Mouse (Mus musculus): ENCODE results near the gene Mroh7. TPM values are rescaled to one million over a fixed set of nuclear protein-coding genes. Genes with fewer than 3 reads are reported as not detected.
A peak's percentile ranks its signal among the peaks of the same experiment; 100 is the strongest.

Gene Mroh7
- polyA plus RNA-seq, 1 experiment: 3.2 TPM

DNA sequence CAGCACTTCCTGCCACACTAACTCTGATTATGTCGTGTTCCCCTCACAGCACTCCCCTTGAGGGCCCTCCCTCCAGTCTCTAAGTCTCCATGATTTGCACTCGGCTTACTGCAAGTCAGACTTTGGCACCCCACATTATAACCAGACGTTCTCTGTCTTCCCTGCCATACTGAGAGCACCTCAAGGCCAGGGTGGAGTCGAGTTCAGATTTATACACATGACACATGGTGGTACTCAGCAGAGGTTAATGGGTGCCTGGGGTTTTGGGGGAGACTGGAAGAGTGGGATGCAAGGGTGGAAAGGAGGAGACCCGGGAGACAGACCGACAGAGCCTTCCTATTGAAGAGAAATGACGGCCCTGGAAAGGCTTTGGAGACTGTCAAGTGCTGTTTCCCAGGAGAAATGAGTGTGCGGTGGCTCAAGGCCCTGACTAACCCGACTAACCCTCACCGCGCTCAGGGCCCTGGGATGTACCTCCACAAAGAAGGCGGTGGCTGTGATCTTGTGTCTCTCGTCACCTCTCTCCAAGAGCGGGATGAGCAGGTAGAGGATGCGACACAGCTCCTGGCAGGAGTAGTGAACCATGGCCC lies 36.8 kb downstream of the Mroh7 start:
- no peak overlapping the region for H3K4me3 ChIP-seq (replicated peaks; ENCODE audit: insufficient read depth, low read depth, low read length)
- TF ChIP-seq CTCF (IDR thresholded peaks at IDR 0.05; ENCODE audit: borderline replicate concordance, insufficient read depth, low read depth, low read length) (no peak), POLR2A (IDR thresholded peaks at IDR 0.05; ENCODE audit: borderline replicate concordance, insufficient read depth, low read length) (no peak)
- WGBS: 78% methylated on average over 15 of the region's 15 CpGs
- no peaks in the 10 kb centered on the region for H3K27me3 ChIP-seq (ENCODE audit: control insufficient read depth, insufficient read depth, low read length)
- H3K27ac ChIP-seq (ENCODE audit: insufficient read depth, low read length): no peak overlapping the region
- no peak for DNase-seq
- H3K4me1 ChIP-seq (ENCODE audit: control insufficient read depth, insufficient read depth, low read length): no peaks in the 10 kb centered on the region

DNA sequence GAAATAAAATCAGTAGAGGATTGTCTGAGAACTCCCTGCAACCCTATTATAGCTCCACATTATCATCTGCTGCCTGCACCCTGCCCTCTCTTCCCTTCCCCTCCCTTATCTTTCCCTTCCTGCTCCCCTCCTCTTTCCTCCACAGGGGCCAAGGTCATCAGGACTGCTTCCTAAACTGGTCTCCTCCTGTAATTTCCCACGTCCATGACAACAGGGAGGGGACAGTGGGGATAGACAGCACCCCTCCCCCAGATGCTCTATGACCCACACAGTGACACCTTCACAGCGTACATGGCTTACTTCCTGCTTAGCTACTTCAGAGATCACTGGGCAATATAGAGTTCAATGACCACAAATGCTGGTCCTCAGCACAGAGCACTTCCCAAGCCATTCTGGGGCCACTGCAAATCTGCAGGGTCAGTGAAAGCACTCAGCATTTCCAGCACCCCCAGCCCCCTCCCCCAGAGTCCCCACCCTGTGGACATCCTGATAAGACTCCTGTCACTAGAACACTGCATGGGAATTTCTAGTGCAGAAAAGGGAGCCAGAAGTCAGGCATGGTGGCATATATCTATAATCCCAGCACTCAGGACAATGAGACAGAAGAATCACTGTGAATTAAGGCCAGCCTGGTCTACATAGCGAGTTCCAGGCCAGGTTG lies 42.0 kb downstream of the Mroh7 start:
- Histone ChIP-seq H3K4me3 (replicated peaks; ENCODE audit: insufficient read depth, low read depth, low read length) (no peak overlapping the region), H3K27me3 (ENCODE audit: control insufficient read depth, insufficient read depth, low read length) (no peaks in the 10 kb centered on the region; the same call in 1 of the 2 replicates), H3K4me1 (ENCODE audit: control insufficient read depth, insufficient read depth, low read length) (no peaks in the 10 kb centered on the region), H3K27ac (ENCODE audit: insufficient read depth, low read length) (no peak overlapping the region)
- TF ChIP-seq CTCF (IDR thresholded peaks at IDR 0.05; ENCODE audit: borderline replicate concordance, insufficient read depth, low read depth, low read length): no peak
- no peak for TF ChIP-seq POLR2A (IDR thresholded peaks at IDR 0.05; ENCODE audit: borderline replicate concordance, insufficient read depth, low read length)
- 51% methylated on average over 3 of the region's 3 CpGs for WGBS
- no peak for DNase-seq

DNA sequence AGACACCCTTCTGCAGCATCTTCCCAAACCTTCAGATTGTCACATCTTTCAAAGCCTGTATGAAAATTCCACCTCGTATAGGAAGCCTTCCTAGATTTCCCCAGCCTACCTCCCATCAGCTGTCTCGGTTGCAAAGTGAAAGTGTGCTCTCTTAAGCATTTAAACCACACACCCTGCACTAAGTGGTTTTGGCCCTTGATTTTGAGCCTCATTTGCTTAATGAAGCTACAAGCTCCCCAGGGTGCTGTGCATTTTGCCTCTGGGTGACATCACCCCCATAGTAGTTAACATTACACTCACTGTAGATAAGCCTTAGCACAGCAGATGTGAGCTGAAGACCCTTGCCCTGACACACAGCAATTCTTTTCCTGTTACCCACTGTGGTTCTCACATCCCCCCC lies 49.8 kb downstream of the Mroh7 start:
- Histone ChIP-seq H3K27ac (ENCODE audit: insufficient read depth, low read length) (no peak overlapping the region), H3K4me3 (replicated peaks; ENCODE audit: insufficient read depth, low read depth, low read length) (no peak overlapping the region), H3K4me1 (ENCODE audit: control insufficient read depth, insufficient read depth, low read length) (peaks cover 3% of the 10 kb centered on the region; the same call in 1 of the 2 replicates), H3K27me3 (ENCODE audit: control insufficient read depth, insufficient read depth, low read length) (no peaks in the 10 kb centered on the region)
- no peak for DNase-seq
- 41% methylated on average over 2 of the region's 2 CpGs for WGBS
- TF ChIP-seq POLR2A (IDR thresholded peaks at IDR 0.05; ENCODE audit: borderline replicate concordance, insufficient read depth, low read length): no peak
- no peak for TF ChIP-seq CTCF (IDR thresholded peaks at IDR 0.05; ENCODE audit: borderline replicate concordance, insufficient read depth, low read depth, low read length)

DNA sequence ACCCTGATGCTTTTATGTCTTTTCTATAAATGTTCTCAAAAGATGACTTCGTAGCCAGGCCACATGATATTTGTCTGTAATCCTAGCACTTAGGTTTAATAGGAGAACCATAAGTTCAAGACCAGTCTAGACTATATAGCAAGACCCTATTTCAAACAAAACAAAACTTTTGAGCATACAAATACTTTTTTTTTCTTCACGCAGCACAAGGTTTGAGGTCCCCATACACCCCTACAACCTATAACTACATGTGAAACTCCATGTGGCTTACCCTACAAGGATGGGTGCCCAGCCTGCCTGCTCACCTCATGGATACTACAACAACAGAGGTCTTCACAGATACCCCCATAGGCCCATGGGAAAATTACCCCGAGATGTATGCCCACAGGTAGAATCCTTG lies 51.6 kb downstream of the Mroh7 start:
- Histone ChIP-seq H3K4me1 (ENCODE audit: control insufficient read depth, insufficient read depth, low read length) (peaks cover 3% of the 10 kb centered on the region; the same call in 1 of the 2 replicates), H3K27me3 (ENCODE audit: control insufficient read depth, insufficient read depth, low read length) (no peaks in the 10 kb centered on the region), H3K27ac (ENCODE audit: insufficient read depth, low read length) (no peak overlapping the region), H3K4me3 (replicated peaks; ENCODE audit: insufficient read depth, low read depth, low read length) (peak overlapping the region; percentile 82)
- no peak for DNase-seq
- TF ChIP-seq CTCF (IDR thresholded peaks at IDR 0.05; ENCODE audit: borderline replicate concordance, insufficient read depth, low read depth, low read length): no peak
- TF ChIP-seq POLR2A (IDR thresholded peaks at IDR 0.05; ENCODE audit: borderline replicate concordance, insufficient read depth, low read length): no peak
- 46% methylated on average over 3 of the region's 3 CpGs for WGBS

DNA sequence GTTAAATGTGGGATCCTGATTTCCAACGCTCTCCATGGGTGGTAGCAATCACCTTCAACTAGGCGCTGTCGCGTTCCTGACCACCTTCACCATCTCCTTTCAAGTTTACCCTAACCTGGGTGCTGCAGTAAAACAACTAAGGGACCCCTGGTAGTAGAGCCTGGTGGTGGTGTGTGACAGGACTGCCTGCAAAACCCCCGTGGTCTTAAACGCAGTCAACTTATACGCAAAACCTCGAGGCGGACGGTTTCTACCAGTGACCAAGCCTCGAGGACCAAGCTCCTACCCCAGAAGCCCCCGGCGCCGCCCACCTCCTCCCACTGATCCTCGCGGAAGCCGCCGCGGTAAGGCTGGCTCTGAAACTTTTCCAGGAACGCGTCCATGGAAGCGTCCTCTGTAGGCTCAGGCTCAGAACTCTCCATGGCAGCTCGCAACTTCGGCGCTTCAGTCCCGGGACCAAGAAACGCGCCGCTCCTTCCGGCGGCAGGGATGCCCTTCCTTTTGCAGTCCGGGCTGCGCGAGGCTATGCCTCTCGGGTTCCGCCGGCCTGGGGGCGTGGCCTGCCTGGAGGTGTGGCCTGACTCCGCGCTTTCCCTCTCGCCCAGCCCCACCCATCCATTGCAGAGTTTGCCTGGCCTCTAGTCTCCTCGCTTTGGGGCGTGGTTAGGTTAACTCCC lies 52.1 kb downstream of the Mroh7 start, which contains the start of gene Ttc4:
Gene Ttc4, minus strand, starts transcription at position 503 of the 677 bp plus-strand sequence.
- Histone ChIP-seq H3K27ac (ENCODE audit: insufficient read depth, low read length) (no peak within 1 kb of the TSS), H3K4me1 (ENCODE audit: control insufficient read depth, insufficient read depth, low read length) (peaks cover 3% of the 10 kb centered on the region; the same call in 1 of the 2 replicates), H3K4me3 (replicated peaks; ENCODE audit: insufficient read depth, low read depth, low read length) (peak within 1 kb of the TSS; percentile 82), H3K27me3 (ENCODE audit: control insufficient read depth, insufficient read depth, low read length) (no peaks in the 10 kb centered on the region)
- peak; percentile 83 to 88 for DNase-seq
- under 1% methylated on average over 43 of the region's 43 CpGs for WGBS
- TF ChIP-seq CTCF (IDR thresholded peaks at IDR 0.05; ENCODE audit: borderline replicate concordance, insufficient read depth, low read depth, low read length) (no peak), POLR2A (IDR thresholded peaks at IDR 0.05; ENCODE audit: borderline replicate concordance, insufficient read depth, low read length) (peak; percentile 78; the same call in 1 of the 2 replicates)

DNA sequence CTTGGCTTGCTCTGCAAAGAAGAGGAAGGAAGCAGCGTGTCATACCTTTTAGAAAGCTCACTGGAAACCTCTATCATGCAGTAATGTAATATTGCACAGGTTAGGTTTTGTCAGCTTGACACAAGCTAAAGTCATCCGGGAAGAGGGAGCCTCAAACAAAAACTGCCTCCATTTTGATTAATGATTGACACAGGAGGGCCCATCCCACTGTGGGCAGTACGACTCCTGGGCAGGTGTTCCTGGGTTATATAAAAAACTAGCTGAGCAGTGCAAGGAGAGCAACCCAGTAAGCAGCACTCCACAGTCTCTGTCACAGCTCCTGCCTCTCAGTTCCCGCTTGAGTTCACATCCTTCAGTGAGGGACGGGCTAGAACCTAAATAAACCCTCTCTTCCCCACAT lies 54.0 kb downstream of the Mroh7 start:
- Histone ChIP-seq H3K27me3 (ENCODE audit: control insufficient read depth, insufficient read depth, low read length) (no peaks in the 10 kb centered on the region), H3K4me1 (ENCODE audit: control insufficient read depth, insufficient read depth, low read length) (peaks cover 3% of the 10 kb centered on the region; the same call in 1 of the 2 replicates), H3K4me3 (replicated peaks; ENCODE audit: insufficient read depth, low read depth, low read length) (no peak overlapping the region), H3K27ac (ENCODE audit: insufficient read depth, low read length) (no peak overlapping the region)
- no peak for TF ChIP-seq CTCF (IDR thresholded peaks at IDR 0.05; ENCODE audit: borderline replicate concordance, insufficient read depth, low read depth, low read length)
- TF ChIP-seq POLR2A (IDR thresholded peaks at IDR 0.05; ENCODE audit: borderline replicate concordance, insufficient read depth, low read length): no peak
- 91% methylated on average over 5 of the region's 5 CpGs for WGBS
- DNase-seq: no peak

DNA sequence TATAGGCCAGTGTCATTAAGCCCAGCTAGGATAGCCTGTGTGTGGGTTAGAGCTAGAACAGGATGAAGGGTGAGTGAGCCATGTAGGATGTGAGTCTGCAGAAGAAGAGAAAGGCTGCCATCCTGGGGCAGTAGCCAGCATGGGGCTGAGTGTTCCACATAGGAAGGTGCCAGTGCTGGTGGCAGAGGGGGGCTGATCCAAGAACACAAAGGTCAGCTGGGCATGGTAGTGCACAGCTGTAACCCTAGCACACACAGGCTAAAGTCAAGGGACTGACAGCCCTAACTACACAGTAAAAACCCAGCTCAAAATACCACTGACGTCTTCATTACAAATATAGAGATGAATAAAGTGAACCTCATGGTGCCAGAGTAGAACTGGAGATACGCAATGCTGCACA lies 64.2 kb downstream of the Mroh7 start:
- 94% methylated on average over 2 of the region's 2 CpGs for WGBS
- DNase-seq: no peak
- Histone ChIP-seq H3K27me3 (ENCODE audit: control insufficient read depth, insufficient read depth, low read length) (no peaks in the 10 kb centered on the region), H3K4me1 (ENCODE audit: control insufficient read depth, insufficient read depth, low read length) (no peaks in the 10 kb centered on the region), H3K4me3 (replicated peaks; ENCODE audit: insufficient read depth, low read depth, low read length) (no peak overlapping the region), H3K27ac (ENCODE audit: insufficient read depth, low read length) (no peak overlapping the region)
- no peak for TF ChIP-seq POLR2A (IDR thresholded peaks at IDR 0.05; ENCODE audit: borderline replicate concordance, insufficient read depth, low read length)
- TF ChIP-seq CTCF (IDR thresholded peaks at IDR 0.05; ENCODE audit: borderline replicate concordance, insufficient read depth, low read depth, low read length): no peak
